Mouse (Mus musculus): ENCODE measurements at regions not wholly inside any gene's neighbourhood (a gene's known extent, or its start where the extent isn't known, plus 50 kb on each side); places are given as distances from the start of the nearest gene placed in this dataset.

GRCm38 (mm10) chr3:8721628-8722594 lies 888.0 kb downstream of the Zfp704 start:
- TF ChIP-seq CTCF (IDR thresholded peaks at IDR 0.05; ENCODE audit: borderline replicate concordance, insufficient read depth, low read length) (no peak), POLR2A (IDR thresholded peaks at IDR 0.05; ENCODE audit: low read depth, low read length) (no peak)

All from embryonic fibroblast, embryonic 13.5 days (primary cell).